Mouse (Mus musculus) liver, adult 10 weeks (tissue): ENCODE results near the gene Tyw3. TPM values are rescaled to one million over a fixed set of nuclear protein-coding genes. Genes with fewer than 3 reads are reported as not detected.

Source experiments
- polyA plus RNA-seq: library from polyadenylated mRNA; stranded (reverse); fragments of 350-450 nt; fragmentation: Illumina TruSeq; extraction: RNeasy Lipid Tissue Mini Kit (QIAGEN cat#74804); gene quantifications from one replicate; pipeline ENCODE4 v1.2.3, GENCODE M21; 2014; ENCODE audit warnings: low read depth, low replicate concordance

Gene Tyw3
- 1.0 TPM for polyA plus RNA-seq

GRCm38 (mm10) chr3:154596934-154597554 is at the start of gene Tyw3:
Gene Tyw3 (minus strand): TSS chr3:154597104.

GRCm38 (mm10) chr3:154596488-154596933 is 393 bp downstream of the Tyw3 start, which contains the start of gene Cryz:
Gene Cryz (plus strand): TSS chr3:154596711.

Other genes with a start within 250 kb of the Tyw3 start
- 90.6 TPM for gene Cryz, start 393 bp downstream of the Tyw3 start, polyA plus RNA-seq
- gene Erich3, start 66.8 kb upstream of the Tyw3 start, polyA plus RNA-seq: not detected